Mouse (Mus musculus) ES-E14 (cell line): ENCODE results near the gene Usp7. TPM values are rescaled to one million over a fixed set of nuclear protein-coding genes. Genes with fewer than 3 reads are reported as not detected.

ENCODE experiments used
- DNase-seq: peaks from one replicate; pipeline ENCODE4 v3.0.0-alpha.2; 2013; ENCODE audit warnings: low read depth, low spot score
- H3K27ac ChIP-seq: 2 replicates; pipeline ENCODE4 v1.5.1; 2012; ENCODE audit warnings: low read depth, mild to moderate bottlenecking, low read length, moderate library complexity, mixed read lengths; ENCODE audit not compliant: poor library complexity, insufficient read depth, severe bottlenecking
- H3K36me3 ChIP-seq: 2 replicates; pipeline ENCODE4 v1.6.1; 2012; ENCODE audit warnings: mild to moderate bottlenecking, low read length, moderate library complexity, mixed read lengths; ENCODE audit not compliant: control insufficient read depth, poor library complexity, insufficient read depth, severe bottlenecking
- H3K4me1 ChIP-seq, 2 experiments: fragments of 150-350 bp in 1 of 2; sonication (generic) in 1 of 2; 2 replicates each; pipeline ENCODE4 v1.6.1; 2012; ENCODE audit warnings: low read length in 2 of 2, mild to moderate bottlenecking in 1 of 2, mixed read lengths in 1 of 2; ENCODE audit not compliant: control insufficient read depth in 2 of 2, insufficient read depth in 2 of 2, poor library complexity in 1 of 2
- H3K4me3 ChIP-seq, 2 experiments: fragments of 150-350 bp in 1 of 2; sonication (generic) in 1 of 2; 2 replicates each; pipeline ENCODE4 v1.5.1; 2012; ENCODE audit warnings: low read length in 2 of 2, low read depth in 1 of 2, mild to moderate bottlenecking in 1 of 2, mixed read lengths in 1 of 2; ENCODE audit not compliant: insufficient read depth in 1 of 2, poor library complexity in 1 of 2, severe bottlenecking in 1 of 2
- H3K9ac ChIP-seq: 2 replicates; pipeline ENCODE4 v1.6.1; 2012; ENCODE audit warnings: low read depth, mild to moderate bottlenecking, low read length, mixed read lengths; ENCODE audit not compliant: poor library complexity, insufficient read depth, severe bottlenecking
- H3K9me3 ChIP-seq: fragments of 150-350 bp; sonication (generic); 2 replicates; pipeline ENCODE4 v1.6.1; 2012; ENCODE audit warnings: low read depth, mild to moderate bottlenecking, low read length; ENCODE audit not compliant: control insufficient read depth, insufficient read depth
- CHD2 ChIP-seq: IDR thresholded peaks from 2 replicates; pipeline ENCODE4 v1.6.1; 2014; ENCODE audit warnings: mild to moderate bottlenecking, low read depth, low read length, inconsistent platforms
- HCFC1 ChIP-seq: IDR thresholded peaks from 2 replicates; pipeline ENCODE4 v1.6.1; 2012; ENCODE audit warnings: low read length, inconsistent platforms, borderline replicate concordance; ENCODE audit not compliant: insufficient read depth
- MAFK ChIP-seq: IDR thresholded peaks from 2 replicates; pipeline ENCODE4 v1.6.1; 2014; ENCODE audit warnings: mild to moderate bottlenecking, low read depth, low read length, inconsistent platforms; ENCODE audit not compliant: insufficient read depth
- ZC3H11A ChIP-seq: IDR thresholded peaks from 2 replicates; pipeline ENCODE4 v1.6.1; 2012; ENCODE audit warnings: low read depth, mild to moderate bottlenecking, inconsistent platforms, low read length, borderline replicate concordance
- ZNF384 ChIP-seq: IDR thresholded peaks from 2 replicates; pipeline ENCODE4 v1.6.1; 2012; ENCODE audit warnings: low read depth, low read length, inconsistent platforms
- in situ Hi-C, 2 experiments: fragments of 600-800 bp; cut with MboI; formaldehyde crosslinking; loops; one replicate each; pipeline ENCODE4 v1.15.1; 2025; ENCODE audit warnings: low sequenced_read_pairs in 2 of 2, inconsistent platforms in 1 of 2; ENCODE audit not compliant: unreplicated experiment in 2 of 2
- total RNA-seq: library from RNA; depleted of rRNA; stranded (reverse); fragments of 300-350 nt; gene quantifications from 2 replicates; pipeline ENCODE4 v1.2.3, GENCODE M21; 2012

Usp7 gene
- total RNA-seq, 1 experiment = 242 TPM

GRCm38 (mm10) chr16:8656256-8656655 lies 135.9 kb downstream of the Usp7 start:
- Histone ChIP-seq H3K4me1 (peaks cover 5 to 31% of the 10 kb centered on the region in 2 experiments; a peak in 3 of 4 replicates), H3K9ac (no peak overlapping the region), H3K9me3 (no peaks in the 10 kb centered on the region), H3K27ac (peak overlapping the region; percentile 29; the same call in 1 of the 2 replicates), H3K4me3 (no peak overlapping the region), H3K36me3 (peaks cover 31% of the 10 kb centered on the region)
- DNase-seq = no peak
- in situ Hi-C loops = no loop called here
- TF ChIP-seq HCFC1 (no peak), ZNF384 (no peak), CHD2 (no peak), MAFK (no peak), ZC3H11A (no peak)

- Histone ChIP-seq H3K36me3 (peaks cover 31% of the 10 kb centered on the region), H3K27ac (no peak overlapping the region), H3K4me1 (peaks cover 5 to 27% of the 10 kb centered on the region in 2 experiments; a peak in 3 of 4 replicates), H3K9me3 (no peaks in the 10 kb centered on the region), H3K4me3 (no peak overlapping the region), H3K9ac (no peak overlapping the region)
- DNase-seq = no peak
- TF ChIP-seq ZNF384 = no peak
- TF ChIP-seq HCFC1 = no peak
- no peak for TF ChIP-seq ZC3H11A
- in situ Hi-C loops = no loop called here
These were observed 136.5 kb downstream of the Usp7 start for GRCm38 (mm10) chr16:8655599-8655998.

DNA sequence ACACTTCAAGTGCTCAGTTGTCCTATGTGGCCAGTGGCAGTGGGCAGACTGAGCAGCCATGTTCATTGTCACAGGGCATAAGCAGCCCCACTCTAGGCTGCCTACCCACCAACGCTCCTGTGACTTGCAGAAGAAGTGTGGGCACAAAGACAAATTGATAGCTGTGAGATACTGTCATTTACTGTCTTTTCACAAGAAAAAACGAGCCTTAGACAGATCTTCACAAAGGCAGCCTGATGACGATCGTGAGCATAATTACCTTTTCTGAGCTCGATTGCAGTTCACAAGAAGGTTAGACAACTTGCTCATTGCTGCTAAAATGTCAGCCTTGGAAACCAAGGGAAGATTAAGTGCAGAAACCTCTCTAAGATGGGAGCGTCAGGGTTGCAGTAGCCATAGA lies 137.0 kb downstream of the Usp7 start:
- Histone ChIP-seq H3K27ac (no peak overlapping the region), H3K9me3 (no peaks in the 10 kb centered on the region), H3K4me3 (no peak overlapping the region), H3K9ac (no peak overlapping the region), H3K4me1 (peaks cover 5 to 24% of the 10 kb centered on the region in 2 experiments; a peak in 3 of 4 replicates), H3K36me3 (peaks cover 28% of the 10 kb centered on the region)
- in situ Hi-C loops = no loop called here
- TF ChIP-seq MAFK (no peak), HCFC1 (no peak), CHD2 (no peak), ZNF384 (no peak), ZC3H11A (no peak)
- no peak for DNase-seq

DNA sequence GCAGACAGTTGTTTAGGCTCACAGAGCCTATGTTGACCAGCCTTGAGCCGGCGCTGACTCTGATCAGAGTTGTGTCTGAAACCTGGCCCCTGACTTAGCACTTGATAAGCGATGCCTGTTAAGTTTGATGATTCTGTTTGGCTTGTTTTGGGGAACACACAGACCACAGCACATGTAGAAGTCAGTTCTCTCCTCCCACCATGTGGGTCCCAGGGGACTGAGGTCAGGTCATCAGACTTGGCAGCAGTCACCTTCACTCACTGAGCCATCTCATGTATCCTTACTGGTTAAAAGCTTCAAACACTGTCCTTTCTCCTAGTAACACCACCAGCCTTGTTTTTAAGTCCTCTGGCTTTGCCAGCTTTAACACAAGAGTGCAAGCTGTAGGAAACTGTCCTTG lies 142.1 kb downstream of the Usp7 start:
- DNase-seq = no peak
- Histone ChIP-seq H3K4me3 (no peak overlapping the region), H3K27ac (no peak overlapping the region), H3K36me3 (peaks cover 46% of the 10 kb centered on the region), H3K9ac (no peak overlapping the region), H3K9me3 (no peaks in the 10 kb centered on the region), H3K4me1 (peaks cover 1 to 4% of the 10 kb centered on the region in 2 experiments; a peak in 2 of 4 replicates)
- TF ChIP-seq ZNF384 (no peak), HCFC1 (no peak), MAFK (no peak), CHD2 (no peak), ZC3H11A (no peak)
- in situ Hi-C loops = no loop called here

- no peaks in the 10 kb centered on the region for H3K9me3 ChIP-seq
- H3K36me3 ChIP-seq = peaks cover 40% of the 10 kb centered on the region
- H3K4me1 ChIP-seq = no peaks in the 10 kb centered on the region
- no peak overlapping the region for H3K4me3 ChIP-seq
- TF ChIP-seq ZC3H11A = no peak
- no peak for TF ChIP-seq CHD2
- no peak overlapping the region for H3K9ac ChIP-seq
- in situ Hi-C loops = no loop called here
- H3K27ac ChIP-seq = no peak overlapping the region
- DNase-seq = no peak
These were observed 146.6 kb downstream of the Usp7 start for GRCm38 (mm10) chr16:8645546-8645945.
